Mouse (Mus musculus): ENCODE results near the gene Zfp90. TPM values are rescaled to one million over a fixed set of nuclear protein-coding genes. Genes with fewer than 3 reads are reported as not detected.
"Not testable (repeated sequence)": the region's sequence is repeated elsewhere in the genome, so short reads cannot be mapped to it uniquely, and the experiment has no call there.

Zfp90 gene
- total RNA-seq (2021): 10 to 100 TPM; 10.8 to 11.6 TPM
- long read RNA-seq, experiment 1, transcript Zfp90-201 (4 exons, 2,632 nt): major isoform, 5 of 14 reads
- long read RNA-seq, experiment 1, partial matches to known transcripts: 8 of 14 reads
- long read RNA-seq, experiment 1, other reads (novel, unspliced or antisense): 0 of 14 reads
- long read RNA-seq, experiment 2, partial matches to known transcripts: 1 of 9 reads
- long read RNA-seq, experiment 2, other reads (novel, unspliced or antisense): 2 of 9 reads

DNA sequence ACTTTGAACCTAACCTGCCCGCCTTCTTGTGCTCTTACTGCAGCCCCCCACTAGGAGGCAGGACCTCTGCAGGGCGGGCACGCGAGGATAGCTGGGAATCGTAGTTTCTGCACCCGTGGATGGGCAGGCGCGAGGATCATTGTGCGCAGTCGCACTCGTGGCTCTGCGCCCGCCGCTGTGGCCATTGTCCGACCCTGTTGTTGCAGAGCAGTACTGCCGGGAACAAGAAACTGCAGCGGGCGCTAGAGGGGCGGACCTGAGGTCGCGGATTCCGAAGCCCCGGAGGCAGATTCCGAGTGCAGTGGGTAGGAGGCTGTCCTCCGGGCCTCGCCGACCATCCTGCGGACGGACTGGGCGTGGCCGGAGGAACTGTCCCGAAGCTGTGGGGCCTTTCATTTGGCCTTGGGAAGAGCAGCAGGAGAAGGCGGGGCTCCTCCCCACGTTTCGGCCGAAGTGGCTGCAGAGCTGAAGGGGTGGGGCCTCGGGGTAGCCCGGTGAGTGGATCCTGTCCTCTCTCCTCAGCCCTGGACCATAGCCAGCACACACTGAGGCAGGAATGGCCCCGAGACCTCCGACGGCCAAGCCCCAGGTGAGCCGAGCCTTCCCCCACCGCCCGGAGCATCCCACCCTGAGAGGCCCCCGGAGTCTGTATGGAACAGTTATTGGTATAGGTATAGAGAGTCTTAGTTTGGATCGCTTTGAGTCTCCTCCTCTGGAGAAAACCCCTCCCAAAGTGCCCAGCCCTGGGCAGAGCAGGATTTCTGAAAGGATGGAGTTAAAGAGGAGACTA lies at the start of gene Zfp90:
TSS of gene Zfp90 (plus strand) at position 146 of the 790 bp plus-strand sequence.
- DNase-seq (ENCODE audit: low spot score in 2 of 2): peak; percentile 93 to 95

DNA sequence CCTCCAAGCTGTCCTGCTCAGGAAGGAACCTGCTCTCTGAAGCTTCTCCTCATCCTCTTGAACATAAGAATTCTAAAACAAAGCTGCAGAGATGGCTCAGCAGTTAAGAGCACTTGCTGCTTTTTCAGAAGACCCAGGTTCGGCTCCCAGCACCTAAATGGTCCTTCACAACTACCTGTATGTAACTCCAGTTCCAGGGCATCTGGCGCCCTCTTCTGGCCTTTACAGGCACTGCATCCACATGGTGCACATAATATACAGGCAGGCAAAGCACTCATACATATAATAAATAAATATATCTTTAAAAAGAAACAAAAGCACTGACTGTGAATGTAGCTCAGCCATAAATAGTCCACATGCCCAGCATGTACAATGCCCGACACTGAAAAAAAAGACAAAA lies 46.6 kb upstream of the Zfp90 start:
- DNase-seq (ENCODE audit: low spot score in 2 of 2): no peak

DNA sequence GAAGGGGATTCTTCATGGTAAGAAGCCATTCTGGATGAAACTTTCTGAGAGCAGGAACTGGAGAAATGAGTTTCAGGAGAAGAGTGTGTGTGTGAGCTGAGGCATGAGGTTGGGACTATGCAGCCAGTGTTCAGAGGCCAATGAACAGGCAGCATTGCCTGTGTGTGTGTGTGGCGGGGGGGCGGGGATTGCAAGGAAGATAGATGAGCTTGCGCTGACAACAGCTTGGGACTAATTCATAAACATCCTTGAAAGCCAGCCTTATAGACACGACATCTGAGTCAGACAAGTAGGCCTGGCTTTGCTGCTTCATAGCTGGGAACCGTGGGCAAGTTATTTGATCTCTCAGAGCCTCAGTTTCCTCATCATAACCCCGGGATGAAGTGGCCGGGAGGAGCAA lies 46.1 kb upstream of the Zfp90 start:
- no peak for DNase-seq (ENCODE audit: low spot score in 2 of 2)

DNA sequence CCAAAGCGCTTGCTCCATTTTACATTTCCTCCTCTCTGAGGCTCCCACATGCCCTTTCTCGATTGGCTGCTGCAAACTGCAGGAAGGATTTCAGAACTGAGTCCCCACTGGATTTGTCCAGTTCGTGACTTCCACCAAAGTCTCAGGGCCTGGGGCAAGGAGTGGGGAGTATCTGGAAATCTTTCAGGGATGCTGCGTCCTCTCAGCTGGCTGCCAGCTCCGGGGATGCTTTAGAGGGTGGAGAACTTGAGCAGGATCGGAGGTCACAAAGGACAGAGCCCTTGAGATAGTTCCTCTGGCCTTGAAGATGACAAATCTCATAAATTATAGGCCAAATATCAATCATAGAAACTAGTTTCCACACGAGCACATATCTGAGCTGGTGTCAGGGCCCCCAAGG lies 39.2 kb upstream of the Zfp90 start:
- no peak for DNase-seq (ENCODE audit: low spot score in 2 of 2)

DNA sequence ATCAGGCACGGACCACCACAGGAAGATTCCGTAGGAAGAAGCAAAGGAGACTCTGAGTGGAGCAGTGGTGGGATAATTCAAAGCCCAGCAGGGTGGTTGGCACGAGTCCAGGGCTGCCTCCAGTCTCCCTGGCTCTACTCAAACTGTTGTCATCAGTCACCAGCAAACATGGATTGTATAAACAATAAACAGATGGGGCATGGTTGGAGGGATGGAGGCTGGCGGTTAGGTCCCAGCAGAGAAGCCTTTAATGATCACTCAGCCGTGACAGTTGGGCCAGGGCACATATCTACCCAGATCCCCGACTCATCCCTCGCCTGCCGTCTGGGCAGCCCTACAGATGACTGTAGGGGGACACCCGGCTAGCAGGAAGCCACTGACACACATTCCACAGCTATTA lies 38.3 kb upstream of the Zfp90 start:
- DNase-seq (ENCODE audit: low spot score in 2 of 2): no peak

DNA sequence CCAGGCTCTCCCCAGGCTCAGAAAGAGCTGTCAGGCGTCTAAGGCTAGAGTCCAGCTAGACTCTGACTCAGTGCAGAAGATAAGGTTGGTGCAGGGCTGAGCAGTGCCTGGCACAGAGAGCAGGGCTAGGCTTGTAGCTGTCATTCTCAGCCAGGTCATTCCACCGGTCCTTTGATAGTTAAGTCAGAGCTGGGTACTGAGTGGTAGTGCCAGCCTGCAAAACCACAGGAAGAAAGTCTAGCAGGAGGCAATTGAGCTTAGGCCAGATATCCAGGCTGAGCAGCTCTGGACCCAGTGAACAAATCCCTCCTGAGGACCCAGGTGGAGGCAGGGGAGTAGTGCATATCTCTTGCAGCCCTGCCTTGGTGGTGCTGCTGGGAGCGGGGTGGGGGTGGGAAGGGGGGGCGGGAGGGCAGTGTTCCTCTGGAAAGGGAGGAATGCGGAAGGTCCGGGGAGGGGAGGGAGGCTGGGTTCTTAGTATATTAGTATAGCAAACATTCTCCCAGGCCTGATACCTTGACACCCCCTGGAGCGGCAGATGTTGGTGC lies 36.6 kb upstream of the Zfp90 start:
- DNase-seq (ENCODE audit: low spot score in 2 of 2): no peak

DNA sequence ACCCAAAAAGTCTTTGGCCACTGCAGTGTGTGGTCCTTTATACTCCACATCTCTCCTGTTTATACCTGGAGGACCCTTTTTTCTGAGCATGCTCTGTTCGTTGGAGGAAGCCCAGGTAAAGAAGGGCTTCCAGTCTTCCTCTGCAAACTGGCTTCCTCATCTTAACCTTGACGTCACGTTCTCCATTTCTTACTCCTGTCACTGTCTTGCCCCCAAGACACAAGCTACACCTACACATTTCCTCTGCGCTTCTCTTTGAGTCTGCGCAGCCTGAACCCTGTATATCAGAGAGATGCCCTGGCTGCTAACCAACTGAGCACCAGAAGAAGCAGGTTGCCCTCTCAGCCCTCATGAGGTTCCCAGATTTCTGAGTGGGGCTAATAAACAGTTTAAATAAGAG lies 35.8 kb upstream of the Zfp90 start:
- no peak for DNase-seq (ENCODE audit: low spot score in 2 of 2)

DNA sequence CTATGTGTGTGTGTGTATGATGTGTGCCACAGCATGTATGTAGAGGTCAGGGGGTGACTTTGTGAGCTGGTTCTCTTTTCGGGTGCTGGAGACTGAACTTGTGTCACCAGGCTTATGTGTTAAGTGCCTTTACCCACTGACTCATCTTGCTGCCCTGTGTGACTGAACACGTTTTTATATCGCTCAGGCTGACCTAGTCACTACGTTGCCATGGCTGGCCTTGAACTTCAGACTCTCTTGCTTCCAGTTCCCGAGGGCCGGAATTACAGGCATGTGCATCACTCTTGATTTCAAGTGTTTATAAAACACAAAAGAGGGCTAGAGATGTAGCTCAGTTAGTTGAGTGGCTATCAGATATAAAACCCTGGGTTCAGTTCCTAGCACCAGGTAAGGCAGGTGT lies 34.1 kb upstream of the Zfp90 start:
- no peak for DNase-seq (ENCODE audit: low spot score in 2 of 2)

DNA sequence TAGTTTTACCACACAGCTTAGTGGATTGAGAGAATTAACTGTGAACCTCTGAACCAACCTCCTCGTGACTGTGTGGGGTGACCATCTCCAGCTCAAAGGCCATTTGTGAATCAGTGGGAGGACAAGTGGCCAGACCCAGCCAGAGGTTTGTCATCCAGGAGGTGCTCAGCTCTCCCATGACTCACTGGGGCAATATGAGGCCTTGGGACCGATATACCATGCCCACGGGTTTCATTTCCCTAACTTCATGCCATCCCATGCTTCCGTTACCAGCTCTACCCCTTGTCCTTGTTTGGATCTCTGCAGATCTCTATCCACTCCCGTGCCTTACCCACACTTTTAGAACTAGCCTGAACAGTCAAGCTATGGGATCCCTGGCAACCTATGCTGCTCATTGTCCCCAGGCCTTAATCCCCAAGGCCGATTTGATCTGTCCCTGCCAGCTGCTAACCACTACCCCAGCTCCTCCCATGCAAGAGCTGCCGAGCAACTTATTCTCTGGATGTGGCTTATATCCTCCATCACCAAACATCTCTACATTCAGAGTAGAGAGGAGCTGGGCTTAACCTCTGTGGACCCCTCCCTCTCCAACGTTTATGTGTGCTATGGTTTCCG lies 27.2 kb upstream of the Zfp90 start:
- DNase-seq (ENCODE audit: low spot score in 2 of 2): no peak

DNA sequence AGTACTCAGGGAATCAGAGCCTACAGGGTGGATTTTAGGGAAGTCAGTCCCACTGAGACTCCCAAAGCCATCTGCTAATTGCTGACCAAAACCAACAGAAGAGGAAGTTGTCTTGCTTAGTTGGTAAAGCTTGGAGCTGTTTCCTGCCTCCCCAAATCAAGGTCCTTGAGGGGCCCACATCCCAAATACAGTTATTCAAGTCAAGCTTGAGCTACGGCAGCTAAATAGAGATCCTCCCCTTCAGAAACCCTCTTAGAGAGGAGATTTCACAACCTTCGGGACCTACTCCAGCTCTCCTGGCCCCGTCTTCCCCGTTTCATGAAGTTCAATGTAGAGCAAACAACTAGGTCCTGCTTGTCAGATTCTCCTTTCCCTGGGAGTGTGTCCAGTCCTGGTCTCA lies 20.6 kb upstream of the Zfp90 start:
- DNase-seq (ENCODE audit: low spot score in 2 of 2): no peak

DNA sequence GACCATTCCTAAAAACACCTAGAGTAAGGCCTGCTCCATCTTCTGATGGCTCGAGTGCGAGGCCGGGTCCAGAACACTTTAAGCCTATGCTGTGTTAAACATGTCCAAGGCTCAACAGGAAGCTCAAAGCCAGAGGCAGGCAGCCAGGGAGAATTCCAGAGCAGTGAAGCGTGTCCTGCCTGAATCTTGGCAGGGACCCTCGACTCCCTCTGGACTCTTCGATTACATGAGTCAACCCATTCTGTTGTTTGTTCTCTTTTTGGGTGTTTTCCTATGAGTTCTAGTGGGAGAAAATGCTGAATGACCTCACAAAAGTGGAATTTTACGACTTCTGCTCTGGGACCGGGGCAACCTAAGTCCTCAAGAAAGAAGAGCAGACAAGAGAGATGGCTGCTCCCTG lies 15.4 kb upstream of the Zfp90 start:
- no peak for DNase-seq (ENCODE audit: low spot score in 2 of 2)

DNA sequence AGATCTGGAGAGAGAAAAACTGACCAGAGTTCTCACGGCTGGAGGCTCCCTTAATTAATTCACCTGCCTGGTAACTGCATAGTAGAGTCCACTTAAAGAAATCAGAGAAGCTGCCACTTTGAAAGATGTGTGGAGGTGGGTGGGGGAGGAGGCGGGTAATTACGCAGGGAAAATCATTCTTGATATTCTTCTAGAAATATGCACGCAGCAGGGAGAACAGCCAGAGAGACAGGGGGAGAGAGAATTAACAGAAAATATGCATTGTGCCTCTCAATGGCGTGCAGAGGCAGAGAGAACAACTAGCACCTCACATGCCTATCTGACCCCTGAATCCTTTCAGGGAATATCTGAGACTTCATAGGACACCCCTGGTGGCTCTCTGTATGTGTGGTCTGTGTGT lies 14.9 kb upstream of the Zfp90 start:
- no peak for DNase-seq (ENCODE audit: low spot score in 2 of 2)

DNA sequence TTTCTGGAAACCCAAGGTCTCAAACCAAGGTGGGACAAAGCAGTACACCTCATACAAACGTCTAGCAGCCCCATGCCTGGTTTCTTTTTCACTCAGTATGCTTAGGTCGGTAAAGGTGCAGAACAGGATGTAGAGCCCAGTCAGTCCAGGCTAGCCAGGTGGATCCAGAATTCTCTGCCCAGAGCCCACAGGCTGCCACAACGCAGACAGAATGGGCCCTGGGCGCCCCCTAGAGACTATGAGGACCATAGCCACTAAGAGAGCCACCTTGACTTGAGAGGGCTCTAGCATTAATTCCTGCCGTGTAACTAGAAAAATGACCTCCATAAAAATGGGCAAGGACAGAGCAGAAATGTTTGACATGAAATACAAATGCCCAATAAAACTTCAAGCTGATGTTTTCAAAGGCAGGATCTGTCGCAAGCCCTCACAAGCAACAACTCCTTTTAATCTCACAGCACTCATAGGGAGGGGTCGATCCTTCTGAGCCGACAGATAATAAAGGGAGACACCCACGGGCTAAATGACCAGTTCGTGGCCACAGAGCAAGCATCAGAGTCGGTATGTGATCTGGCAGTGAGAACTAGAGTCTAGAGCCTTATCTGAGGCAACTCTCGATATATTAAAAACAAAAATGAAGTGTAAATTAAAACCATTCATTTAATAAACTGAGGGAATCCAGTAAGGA lies 11.7 kb upstream of the Zfp90 start:
- DNase-seq (ENCODE audit: low spot score in 2 of 2): peak; percentile 68 to 72

DNA sequence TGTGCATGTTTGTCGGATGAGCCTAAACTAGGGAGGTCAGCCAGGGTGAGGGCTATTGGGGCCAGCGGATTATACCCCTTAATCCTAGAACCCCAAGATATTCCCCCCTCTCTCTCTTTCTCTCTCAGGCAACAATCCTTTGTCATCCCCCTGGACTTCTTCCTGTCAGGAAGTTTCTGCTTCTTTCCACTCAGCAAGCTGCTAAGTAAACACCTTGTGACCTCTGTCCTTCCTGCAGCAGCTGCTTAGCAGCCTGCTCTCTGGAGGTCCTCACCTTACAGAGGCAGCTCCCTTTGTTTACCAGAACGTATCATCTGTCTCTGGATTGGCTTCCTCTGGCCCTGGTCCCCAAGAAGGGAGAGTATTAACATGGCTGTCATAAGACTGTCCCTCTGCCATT lies 10.3 kb upstream of the Zfp90 start:
- no peak for DNase-seq (ENCODE audit: low spot score in 2 of 2)

DNA sequence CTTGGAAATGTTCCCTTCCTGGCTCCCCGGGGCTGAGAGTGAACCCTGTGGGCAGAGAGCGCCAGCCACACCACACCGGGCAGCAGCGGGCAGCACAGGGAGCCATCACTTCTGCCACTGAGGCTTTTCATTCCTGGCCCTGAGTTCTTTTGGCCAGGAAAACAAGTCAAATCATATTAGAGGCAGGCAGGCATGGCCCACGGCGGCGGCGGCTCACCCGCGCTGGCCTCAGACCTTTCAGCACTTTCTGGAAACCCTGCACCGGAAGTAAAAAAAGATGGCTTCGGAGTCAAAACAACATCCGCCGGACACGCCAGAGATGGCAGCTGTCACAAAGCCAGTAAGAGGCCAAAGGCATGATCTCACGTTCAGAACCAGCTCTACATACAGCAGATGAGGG lies 9.3 kb upstream of the Zfp90 start:
- no peak for DNase-seq (ENCODE audit: low spot score in 2 of 2)

DNA sequence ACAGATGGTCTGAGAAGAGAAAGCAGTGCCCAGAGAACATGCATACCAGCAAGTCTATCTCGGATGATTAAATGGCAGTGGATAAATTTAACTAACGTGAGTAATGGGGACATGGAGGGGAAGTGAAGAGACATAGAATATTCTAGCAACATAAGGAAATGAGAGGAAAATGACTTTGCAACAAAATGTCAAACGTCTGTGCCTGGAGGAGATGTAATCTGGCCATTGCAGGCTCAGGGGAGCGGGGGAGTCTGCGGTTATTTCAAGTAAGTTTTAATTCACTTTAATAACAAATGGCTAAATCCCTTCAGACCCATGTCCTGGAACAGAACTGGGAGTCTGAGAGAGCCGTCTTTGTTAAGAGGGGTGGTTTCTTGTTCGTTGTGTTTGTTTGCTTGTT lies 5.1 kb upstream of the Zfp90 start:
- DNase-seq (ENCODE audit: low spot score in 2 of 2): no peak

DNA sequence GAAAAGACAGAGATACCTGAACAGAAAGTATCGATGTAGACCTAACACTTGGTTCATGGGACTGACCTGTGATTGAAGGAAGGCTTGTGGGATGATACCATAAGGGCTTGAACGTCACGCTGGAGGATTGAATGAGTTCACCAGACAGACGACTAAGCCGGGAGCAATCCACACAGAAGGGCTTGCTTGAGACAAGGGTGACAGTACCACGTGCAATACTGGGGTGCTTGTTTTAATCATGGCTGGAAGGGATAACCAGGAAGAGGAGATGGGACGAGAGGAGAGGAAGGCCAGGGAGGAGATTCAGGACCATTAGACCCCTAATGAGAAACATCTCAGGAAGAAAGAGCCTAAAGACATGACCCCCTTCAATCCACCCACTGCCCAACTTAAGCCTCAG lies 4.6 kb upstream of the Zfp90 start:
- DNase-seq (ENCODE audit: low spot score in 2 of 2): no peak

DNA sequence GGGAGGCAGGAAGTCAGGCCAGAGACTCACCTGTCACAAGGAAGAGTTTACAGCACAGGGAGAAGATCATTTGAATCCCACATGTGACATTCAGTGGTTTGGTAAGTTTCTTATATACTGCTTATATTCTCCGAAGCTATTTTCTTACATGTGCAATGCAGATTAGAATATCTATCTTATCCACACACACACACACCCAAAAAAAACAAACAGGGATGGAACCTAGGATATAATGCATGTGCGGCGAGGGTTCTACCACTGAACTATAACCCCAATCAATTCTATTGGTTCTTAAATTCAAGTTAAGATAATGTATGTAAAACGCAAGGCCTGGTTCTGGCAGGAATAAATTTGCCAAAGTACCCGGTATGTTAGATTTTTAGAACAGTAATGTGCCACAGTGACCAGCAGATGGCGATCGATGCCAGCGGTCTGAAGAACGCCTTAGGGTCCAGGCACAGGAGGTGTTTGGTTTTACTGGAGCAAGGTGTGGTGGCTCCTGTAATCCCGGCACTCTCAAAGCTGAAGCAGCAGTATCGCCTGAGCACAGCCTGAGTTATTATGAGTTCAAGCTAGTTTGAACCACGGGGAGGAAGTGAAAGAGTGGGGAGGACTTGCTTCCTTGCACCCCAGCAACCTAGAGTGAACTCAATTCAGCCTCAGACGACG lies 3.2 kb upstream of the Zfp90 start:
- DNase-seq (ENCODE audit: low spot score in 2 of 2): peak; percentile 66 to 71

DNA sequence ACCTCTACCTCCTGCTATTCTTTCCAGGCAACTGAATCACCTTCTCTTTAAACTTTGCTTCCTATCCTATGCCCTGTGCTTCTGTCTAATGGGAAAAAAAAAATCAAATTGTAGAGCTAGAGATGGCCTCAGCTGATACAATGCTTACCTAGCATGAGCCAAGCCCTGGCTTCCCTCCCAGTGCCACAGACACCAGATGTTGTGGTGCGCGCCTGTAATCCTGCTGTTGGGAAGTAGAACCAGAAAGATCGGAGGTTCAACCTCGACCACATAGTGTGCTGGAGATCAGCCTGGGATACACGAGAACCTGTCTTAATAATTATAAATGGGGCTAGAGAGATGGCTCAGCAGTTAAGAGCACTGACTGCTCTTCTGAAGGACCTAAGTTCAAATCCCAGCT lies 2.6 kb downstream of the Zfp90 start:
- no peak for DNase-seq (ENCODE audit: low spot score in 2 of 2)

DNA sequence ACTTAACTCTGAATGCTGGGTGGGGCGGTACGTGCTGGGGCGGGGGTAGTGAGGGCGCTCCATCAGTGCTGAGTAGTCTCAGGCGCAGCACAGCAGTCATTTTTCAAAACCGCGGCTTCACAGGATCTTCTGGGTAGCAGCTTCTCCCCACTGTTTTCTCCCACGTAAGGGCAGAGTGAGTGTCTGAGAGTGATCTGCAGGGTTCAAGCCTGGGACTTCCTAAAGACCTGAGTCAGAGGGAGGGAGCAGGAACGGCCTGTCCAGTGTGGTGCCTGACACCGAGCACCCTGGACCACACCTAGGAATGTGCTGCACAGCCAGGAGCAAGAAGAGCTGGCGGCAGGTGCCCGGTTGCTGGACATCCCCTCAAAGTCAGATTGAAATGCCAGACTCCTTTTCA lies 16.0 kb downstream of the Zfp90 start:
- no peak for DNase-seq (ENCODE audit: low spot score in 2 of 2)

DNA sequence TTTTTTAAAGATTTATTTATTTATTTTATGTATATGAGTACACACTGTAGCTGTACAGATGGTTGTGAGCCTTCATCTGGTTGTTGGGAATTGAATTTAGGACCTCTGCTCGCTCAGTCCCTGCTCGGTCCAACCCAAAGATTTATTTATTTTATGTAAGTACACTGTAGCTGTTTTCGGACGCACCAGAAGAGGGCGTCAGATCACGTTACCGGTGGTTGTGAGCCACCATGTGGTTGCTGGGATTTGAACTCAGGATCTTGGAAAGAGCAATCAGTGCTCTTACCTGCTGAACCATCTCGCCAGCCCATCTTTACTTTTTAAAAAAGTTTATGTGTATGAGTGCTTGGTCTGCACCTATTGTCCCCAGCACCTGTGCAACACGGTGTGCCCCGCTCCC lies 16.8 kb downstream of the Zfp90 start:
- DNase-seq (ENCODE audit: low spot score in 2 of 2): not testable (repeated sequence)
